Mouse (Mus musculus): Measurements from ENCODE around the gene Hgf.

Hgf gene

DNA sequence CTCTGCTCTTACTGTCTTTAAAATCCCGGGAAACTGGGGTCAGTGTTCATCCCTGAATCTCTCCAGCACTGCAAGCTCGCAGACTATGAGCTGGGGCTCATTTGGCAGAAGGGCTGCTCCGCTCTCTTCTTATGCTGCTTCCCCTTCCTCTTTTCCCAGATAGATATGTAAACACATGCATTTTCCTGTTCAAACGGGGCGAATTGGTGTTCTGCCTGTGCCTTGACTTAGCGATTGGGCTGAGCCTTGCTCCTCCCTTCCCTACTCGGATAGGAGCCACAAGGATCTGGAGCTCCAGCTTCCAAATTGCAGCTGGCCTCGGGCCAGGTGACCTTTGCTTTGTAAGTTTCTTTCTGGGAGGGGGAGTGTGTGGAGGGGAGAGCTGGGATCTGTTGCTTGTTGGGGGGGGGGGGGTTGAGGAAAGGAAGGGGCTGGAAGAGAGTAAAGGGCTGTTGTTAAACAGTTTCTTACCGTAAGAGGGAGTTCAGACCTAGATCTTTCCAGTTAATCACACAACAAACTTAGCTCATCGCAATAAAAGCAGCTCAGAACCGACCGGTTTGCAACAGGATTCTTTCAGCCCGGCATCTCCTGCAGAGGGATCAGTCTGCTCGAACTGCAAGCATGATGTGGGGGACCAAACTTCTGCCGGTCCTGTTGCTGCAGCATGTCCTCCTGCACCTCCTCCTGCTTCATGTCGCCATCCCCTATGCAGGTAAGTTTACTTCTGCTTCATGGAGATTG is at the start of gene Hgf:
Hgf (plus strand) TSS at position 192 of the 744 bp plus-strand sequence.
- DNase-seq = peak; percentile 63 to 73

DNA sequence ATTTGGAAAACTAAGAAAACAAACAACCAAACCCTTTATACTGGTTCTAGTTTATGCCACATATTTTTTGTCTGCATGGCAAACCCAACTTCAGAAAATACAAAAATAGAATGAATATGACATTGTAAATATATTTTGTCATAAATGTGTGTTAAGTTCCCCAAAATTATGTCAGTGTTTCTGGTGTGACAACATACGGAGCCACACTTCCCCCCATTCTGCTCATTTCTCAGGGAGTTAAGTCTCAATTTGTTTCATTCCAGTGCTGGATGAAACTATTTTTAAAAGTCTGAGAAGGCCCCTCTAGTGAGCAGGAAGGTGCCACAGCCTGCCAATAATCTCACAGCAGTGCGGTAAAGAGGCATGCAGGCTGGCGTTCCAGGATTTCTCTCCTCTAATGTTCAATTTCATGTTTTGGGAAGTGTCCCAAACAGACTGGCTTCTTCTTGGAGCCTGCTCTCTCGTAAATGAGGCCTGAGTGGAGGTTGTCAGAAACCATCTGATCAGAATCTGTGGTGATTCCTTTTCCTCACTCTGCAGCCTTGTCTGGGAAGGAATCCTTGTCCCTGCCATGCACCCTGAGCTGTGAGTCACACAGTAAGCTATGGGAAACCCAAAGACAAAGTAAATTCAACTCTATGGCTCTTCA is 46.5 kb upstream of the Hgf start:
- DNase-seq = no peak

DNA sequence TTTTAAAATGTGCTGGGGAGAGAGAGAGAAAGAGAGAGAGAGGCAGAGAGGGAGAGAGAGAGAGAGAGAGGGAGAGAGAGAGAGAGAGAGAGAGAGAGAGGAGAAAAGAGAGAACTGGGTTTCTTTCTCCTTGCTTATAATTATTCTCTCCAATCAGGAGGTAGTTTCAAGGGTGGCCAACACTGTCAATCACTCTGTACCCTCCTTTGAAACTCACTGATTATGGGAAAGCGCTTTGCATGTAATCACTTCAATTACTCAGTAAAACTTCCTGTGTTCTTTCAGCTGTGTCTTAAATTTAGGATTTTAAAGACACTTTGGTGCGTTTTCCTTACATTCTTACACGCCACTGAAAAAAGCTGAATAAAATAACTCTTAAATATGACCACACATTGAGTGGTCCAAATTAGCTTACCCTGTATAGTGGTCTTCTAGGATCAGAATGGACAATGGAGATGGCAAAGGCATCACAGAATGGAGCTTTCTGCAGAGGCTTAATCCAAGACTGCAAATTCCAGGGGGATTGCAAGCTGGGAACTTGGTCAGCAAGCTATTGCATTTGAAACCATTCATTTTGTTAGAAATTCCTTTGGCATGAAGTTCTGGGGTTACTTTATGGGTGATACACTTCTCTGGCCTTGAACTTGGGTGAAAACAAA is 21.5 kb upstream of the Hgf start:
- DNase-seq = no peak

DNA sequence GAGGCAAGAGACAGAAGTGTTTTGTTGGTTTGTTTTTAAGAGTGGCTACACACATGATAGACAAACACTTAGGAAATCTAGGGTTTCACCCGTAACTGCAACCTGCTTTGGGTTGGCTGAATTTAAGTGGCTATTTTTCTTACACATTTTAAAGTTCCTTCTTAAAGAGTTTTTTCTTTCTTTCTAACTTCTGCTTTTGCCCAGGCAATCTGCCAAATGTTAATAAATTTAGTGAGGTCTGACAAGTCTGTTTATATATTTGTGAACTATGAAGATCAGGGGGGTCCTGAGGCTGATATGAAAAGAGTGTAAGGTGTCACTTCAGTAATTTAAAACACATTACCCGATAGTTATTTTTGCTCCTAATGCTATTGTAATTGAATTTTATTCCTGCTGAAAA is 15.2 kb upstream of the Hgf start:
- no peak for DNase-seq

DNA sequence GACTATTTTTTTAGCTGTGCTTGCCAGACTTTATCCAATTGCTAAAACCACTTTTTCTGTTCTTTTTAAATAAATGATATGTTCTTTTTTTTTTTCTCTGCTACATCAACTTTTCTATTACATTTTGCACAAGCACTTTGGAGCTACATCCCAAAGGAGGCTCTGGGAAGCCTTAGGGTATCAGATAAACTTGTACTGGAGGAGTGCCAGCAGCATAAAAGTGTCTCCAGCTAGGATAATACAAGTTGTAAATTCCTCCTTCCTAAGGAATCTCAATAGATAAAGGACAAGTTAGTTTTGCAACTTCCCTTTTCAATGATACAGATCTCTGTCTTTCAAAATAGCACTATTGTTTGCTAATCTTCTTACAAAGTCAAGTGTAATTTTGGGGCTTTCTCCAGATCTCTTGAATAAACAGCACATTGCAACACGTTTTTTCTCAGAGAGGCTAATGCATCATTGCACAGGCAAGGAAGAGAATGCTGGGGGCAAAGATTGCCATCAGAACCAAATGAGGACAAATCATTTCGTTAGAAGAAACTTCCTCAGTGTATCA is 11.7 kb upstream of the Hgf start:
- DNase-seq = no peak

DNA sequence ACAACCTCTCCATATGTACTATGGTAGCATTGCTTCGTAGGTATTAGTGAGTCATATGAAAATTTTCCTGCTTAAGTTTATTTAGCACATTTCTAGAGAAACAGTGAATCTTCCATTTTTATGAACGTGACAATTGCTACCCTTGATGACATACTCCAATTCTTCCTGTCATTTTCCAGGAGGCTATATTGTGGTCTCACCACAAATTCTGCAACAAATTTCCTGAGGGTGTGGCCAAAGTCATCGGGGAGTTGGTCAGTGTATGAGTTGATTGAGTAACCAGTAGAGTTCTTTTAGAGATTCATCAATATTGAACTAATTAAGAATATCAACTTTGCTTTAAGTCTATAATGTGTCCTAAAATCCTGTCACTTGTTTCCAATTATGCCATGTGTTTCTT is 5.8 kb upstream of the Hgf start:
- no peak for DNase-seq

DNA sequence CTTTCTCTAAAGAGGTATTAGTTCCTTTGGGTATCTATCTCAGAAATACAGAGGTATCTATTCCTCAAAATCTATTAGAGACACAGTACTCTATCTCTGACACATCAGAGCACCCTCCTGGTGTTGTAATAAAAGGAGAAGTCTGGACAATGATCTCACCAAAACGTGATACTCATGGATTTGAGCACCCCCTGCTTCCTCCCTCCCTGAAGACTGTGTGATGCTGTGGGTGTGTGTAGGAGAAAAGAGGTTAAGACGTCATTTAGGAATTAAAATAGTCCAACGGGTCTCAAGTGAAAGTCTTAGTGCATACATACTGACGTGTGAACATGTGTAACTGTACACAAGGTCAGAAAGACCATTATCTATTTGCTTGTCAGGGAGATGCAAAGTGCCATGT is 648 bp upstream of the Hgf start:
- DNase-seq = no peak

DNA sequence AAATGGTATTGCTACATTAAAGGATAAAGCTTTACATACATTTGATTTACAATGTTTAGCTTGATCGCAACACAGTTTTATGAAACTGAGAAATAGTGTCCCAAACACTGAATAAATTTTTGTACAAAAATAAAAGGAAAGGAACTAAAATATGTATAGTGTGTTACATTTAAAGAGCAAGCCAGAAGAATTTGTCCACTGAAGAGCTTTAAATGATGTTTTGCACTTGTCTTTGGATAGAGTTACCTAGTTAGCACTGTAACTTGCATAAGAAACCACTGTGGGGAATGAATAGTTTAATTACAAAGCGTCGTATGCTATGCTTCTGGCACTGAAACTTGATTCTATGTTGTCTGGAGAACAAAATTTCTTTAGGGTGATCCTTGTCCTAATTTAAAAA is 7.0 kb downstream of the Hgf start:
- no peak for DNase-seq

DNA sequence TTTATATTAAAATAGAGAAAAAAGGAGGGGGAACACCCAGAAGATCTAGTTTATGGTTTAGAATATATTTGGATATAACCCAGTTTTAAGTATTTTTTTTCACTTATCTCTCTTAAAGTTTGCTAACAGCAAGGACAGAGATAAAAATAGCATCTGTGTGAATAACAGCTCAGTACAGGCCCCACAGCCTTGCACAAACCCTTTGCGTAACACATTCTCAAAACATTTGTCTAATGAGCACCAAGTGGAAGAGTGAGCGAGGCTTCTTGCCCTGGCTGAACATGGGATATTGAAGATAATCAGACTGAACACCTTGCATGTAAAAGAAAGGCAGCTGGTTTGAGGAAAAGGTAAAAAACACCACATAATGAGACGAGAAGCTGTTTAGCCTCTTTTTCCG is 15.7 kb downstream of the Hgf start:
- DNase-seq = no peak

DNA sequence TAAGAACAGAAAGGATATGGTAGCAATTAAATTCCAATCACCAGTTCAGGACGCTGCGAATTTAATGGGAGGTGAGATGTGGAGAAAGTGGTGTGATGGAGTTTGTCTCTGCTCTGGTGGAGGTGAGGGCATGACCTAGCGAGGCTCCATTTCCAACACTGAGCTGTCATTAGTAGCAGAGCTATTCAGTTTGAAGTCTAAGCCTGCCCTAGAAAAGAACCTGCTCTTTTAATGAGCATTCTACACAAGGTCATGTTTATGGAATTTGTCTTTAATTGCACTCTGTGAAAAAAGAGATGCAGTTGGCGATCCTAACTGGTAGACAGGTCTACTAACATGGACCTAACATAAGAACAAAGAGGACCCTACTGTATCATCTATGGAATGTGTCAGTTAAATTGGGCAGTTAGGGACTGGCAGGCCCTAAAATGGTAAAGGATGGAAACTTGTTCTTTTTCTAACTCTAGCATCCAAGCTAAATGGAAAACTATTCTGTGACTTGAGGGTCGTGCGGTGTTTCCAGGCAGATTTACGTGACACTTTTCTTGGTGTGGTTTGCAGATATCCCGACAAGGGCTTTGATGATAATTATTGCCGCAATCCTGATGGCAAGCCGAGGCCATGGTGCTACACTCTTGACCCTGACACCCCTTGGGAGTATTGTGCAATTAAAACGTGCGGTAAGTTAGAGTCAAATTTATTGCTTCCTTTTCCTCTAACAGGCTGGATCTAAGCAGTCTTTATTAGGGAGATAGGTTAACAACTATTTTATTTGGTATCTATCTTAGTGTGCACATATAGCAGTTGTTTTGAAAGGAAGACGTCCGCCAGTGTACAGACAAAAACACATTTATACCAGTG is 24.8 kb downstream of the Hgf start:
- DNase-seq = peak; percentile 17 to 28

DNA sequence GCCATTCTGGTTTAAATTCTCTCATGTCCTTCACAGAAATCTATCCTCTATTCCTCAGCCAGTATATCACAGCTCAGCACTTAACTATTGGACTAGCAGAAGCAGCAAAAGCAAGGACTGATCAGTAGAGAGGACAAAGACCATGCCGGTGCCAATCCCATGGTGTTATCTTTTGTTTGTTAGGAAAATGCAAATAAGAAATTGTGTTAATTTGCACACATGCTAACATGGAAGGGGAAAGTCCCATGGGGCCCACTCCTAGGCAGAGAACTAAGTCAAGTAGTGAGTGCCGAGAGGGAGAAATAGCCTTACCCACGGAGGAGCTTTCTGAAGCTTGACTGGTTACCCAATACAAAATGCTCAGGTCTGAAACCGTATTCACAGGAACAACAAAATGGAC is 42.4 kb downstream of the Hgf start:
- no peak for DNase-seq

DNA sequence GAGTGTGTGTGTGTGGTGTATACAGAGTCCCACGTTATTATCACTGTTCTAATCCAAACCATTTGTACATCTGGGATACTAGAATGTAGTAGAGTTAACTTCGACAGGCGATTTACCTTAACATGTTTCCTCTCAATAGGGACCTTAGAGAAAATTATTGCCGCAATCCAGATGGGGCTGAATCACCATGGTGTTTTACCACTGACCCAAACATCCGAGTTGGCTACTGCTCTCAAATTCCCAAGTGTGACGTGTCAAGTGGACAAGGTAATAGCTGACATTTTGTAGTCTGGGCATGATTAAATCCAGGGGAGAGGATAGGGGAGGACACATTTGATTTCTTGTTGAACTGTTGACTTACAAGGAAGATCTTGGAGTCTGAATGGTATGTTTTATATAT is 44.7 kb downstream of the Hgf start:
- DNase-seq = no peak

DNA sequence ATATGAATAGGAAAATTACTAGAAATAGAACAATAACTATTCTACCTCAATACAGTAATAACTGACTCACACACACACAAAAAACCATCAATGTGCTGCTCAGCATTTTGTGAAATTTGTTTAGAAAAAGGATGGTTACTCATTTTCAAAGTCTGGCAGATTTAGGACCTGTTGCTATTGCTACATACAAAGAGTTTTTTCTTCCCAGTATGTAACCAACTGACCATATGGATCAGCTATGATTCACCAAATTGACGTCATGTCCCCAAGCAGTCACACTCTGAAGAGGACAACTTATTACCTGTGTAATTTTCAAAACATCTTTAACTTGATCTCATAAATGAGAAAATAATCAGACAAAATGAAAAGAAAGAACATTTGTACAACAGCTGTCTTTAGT is 48.2 kb downstream of the Hgf start:
- no peak for DNase-seq

DNA sequence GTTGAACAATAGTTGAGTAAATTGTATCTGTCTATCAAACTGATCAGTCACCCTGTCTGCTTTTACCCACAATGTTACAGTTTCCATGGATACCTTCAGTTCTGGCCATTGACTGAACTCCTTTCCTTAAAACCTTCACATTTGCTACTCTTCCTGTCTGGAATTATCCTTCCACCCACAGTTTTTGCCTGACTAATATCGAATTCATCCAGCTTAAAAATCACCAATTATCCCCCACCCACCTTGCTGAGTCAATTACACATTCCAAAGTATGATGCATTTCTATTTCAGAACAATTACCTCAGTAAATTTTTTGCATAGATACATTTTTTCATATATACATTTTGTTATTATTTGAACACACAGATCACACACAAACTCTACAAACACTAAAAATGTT is 79.7 kb downstream of the Hgf start:
- DNase-seq = no peak

DNA sequence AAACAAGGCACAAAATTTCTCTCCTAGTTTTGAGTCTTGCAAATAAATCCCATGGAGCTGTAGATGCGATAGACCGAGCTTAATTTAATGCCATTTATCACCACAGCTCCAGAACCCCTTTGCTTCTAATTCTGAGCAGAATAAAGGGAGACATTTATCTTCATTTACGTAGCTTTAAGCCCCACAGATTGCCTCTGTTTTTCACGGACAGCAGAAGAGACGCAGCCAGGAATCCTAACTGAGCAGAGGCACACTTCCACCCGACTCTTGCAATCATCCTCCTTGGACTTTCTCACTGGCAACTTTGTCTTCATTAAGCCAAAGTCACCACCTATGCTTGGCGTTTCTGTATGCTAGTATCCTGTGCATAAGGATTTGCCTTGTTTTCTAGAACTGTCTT is 93.1 kb downstream of the Hgf start:
- no peak for DNase-seq

DNA sequence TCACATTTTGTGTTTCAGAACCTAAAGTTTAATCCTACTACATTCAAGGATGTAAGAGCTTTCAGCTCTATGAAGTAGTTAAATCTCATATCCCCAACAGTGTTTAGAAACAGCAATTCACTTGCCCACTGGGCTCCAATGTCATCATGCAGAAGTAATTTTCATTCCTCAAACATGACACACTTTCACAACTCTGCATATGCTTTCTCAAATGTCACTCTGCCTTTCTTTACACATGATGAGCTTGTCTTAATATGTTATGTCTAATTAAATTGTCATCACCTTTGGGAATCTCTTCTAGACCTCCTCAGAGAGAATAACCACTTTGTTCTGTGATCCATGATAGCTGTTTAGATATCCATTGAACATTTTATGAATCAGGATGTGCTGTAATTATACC is 94.4 kb downstream of the Hgf start:
- no peak for DNase-seq

DNA sequence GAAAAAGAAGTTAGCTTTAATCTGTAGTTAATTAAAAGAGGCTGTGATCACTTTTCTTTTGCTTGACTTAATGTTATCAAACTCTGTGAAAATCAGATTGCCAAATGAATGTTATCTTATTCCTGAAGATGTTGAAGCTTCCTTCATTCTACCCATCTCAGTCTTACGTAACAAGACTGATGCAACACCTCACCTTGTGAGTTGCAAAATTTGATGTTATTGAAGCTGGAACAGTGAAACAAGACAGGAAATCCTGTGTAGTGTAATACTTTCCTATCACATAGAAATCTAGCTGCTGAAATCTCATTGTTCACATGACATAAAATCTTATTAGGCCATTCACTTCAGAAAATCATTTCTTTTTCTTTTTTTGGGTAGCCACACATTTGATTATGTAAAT is 96.9 kb downstream of the Hgf start:
- no peak for DNase-seq

DNA sequence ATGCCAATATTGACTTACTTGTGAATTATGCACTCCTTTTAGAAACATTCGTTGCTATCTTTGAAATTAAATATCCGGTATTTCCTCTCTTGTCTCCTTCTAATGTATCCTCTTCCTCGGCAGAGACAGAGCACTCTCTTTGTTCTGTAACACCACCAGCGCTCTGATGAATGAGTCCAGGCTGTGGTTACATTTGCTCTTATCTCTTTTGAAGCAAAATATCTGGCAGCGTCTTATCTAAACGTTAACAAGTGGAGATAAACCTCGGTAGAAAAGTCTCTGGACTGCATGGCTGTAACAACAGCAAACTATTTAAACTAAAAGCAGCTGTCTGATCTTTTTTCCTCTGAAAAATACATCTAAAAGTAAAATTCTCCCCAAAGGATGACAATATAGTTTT is 100.7 kb downstream of the Hgf start:
- no peak for DNase-seq

All from kidney, postnatal 36 days (tissue).